Mouse (Mus musculus) liver, postnatal 0 days (tissue): ENCODE results near the gene Akap10.

ENCODE experiments used
- CTCF ChIP-seq: sonication (generic); IDR thresholded peaks from 2 replicates; pipeline ENCODE4 v1.5.1; 2016; ENCODE audit warnings: antibody characterized with exemption, low read depth
- EP300 ChIP-seq: IDR thresholded peaks from 2 replicates; pipeline ENCODE4 v1.6.1; 2016; ENCODE audit warnings: antibody characterized with exemption, low read depth, mild to moderate bottlenecking

- TF ChIP-seq EP300 (no peak), CTCF (no peak)
These were observed 7.7 kb upstream of the Akap10 start for GRCm38 (mm10) chr11:61937761-61938160.
